Mouse (Mus musculus) layer of hippocampus, postnatal 25 days (tissue): Measurements from ENCODE around the gene Zfp316. TPM values are rescaled to one million over a fixed set of nuclear protein-coding genes. Genes with fewer than 3 reads are reported as not detected.

Experiments used
- DNase-seq, 2 experiments: peaks; one replicate each; pipeline ENCODE4 v3.0.0; 2022; ENCODE audit warnings: mixed read lengths in 2 of 2, low spot score in 1 of 2; ENCODE audit errors: extremely low spot score in 1 of 2
- total RNA-seq, 2 experiments: library from RNA; stranded (reverse); gene quantifications; 2 replicates each; pipeline ENCODE4 v1.2.3; 2021

Zfp316 gene
- total RNA-seq, 2 experiments from 2014 or later: 22.0 to 22.5 TPM

DNA sequence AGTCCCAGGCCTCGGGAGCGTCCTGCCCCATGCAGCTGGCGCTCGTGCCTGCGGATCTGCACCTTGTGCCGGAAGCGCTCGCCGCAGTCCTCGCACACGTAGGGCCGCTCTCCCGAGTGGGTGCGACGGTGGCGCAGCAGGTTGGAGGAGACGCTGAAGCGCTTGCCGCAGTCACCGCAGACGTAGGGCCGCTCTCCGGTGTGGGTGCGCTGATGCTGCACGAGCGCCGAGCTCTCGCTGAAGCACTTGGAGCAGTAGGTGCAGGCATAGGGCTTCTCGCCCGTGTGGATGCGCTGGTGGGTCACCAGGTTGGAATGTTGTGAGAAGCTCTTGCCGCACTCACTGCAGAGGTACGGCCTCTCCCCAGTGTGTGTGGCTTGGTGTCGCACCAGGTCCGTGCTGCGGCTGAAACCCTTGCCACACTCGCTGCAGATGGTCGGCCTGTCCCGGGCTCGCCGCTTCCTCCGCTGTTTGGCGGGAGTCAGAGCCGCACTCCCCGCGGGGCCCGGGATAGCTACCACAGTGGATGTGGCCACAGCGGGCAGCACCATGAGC, 18.0 kb upstream of the Zfp316 start:
- DNase-seq: no peak

- DNase-seq: no peak
These were observed 14.9 kb upstream of the Zfp316 start for GRCm38 (mm10) chr5:143284762-143285161.

GRCm38 (mm10) chr5:143279247-143279646, 9.4 kb upstream of the Zfp316 start:
- no peak for DNase-seq

- no peak for DNase-seq
These were observed 5.9 kb upstream of the Zfp316 start for GRCm38 (mm10) chr5:143275761-143276160.

- DNase-seq: no peak
These were observed 2.9 kb upstream of the Zfp316 start for GRCm38 (mm10) chr5:143272540-143273330.

DNA sequence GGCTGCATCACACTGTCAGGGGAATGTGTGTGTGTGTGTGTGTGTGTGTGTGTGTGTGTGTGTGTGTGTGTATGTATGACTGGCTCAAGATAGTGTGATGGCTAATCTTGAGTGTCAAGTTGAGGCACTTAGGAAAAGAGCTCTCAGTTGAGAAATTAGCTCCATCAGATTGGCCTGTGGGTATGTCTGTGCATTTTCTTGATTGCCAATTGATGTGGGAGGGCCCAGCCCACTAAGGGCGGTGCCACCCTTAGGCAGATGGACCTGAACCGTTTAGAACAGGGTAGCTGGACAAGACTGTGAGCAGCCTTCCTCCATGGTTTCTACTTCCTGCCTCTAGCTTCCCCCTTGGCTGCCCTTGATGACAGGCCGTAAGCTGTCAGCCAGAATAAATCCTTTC, 2.3 kb upstream of the Zfp316 start:
- no peak for DNase-seq

DNA sequence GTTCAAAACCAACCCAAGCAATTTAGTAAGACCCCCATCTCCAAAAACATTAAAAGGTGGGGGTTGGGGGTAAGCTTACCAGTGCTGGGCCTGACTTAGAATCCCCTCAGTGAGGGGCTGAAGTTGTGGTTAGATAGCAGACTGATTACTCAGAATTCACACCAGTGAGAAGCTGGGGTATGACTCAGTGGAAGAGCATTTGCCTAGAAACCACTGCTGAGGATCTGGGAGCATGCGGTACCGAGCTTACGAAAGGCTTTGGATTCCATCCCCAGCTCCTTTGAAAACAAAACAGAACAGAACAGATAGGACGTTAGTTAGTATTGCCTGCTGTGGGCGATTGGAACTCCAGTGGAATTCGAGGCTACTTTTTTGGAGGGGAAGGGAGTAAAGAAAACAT, 1.8 kb upstream of the Zfp316 start:
- no peak for DNase-seq

GRCm38 (mm10) chr5:143270151-143270519, 313 bp upstream of the Zfp316 start:
- no peak for DNase-seq

DNA sequence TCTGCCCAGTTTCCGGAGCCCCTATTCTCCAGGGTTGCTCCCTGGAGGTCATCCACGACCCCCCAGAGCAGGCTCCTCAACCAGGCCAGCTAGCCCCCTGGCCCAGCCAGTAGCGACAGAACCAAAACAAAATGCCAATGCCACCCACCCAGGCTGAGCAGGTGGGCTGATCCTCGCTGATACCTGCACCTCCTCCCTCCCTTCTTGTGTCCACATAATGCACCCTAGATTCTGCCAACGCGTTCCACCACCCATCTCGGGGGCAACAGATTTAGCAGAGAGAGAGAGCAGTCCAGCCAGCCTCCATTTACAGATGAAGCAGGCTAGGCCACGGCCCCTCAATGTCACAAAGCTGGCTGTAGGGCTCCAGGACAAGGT, 848 bp downstream of the Zfp316 start:
- DNase-seq: no peak

DNA sequence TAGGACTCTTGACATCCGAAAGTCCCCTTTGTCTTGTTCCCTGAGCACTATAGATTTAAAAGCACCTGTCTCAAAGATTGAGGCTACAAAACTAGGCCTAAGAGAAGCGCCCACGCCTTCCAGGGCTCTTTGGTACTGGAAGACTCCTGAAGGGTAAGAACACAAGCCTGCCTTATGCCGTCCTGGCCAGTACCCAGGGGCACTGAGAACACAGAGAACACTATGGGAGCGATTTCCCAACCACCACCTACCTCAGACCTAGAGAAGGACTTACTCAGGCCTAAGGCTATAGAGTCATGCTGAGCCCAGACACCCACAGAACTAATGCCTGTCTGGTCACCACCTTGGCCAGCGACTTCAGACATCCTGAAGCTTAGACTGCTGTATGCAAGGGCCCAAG, 3.0 kb downstream of the Zfp316 start:
- DNase-seq: no peak

- no peak for DNase-seq
These were observed 4.4 kb downstream of the Zfp316 start for GRCm38 (mm10) chr5:143265409-143265808.

DNA sequence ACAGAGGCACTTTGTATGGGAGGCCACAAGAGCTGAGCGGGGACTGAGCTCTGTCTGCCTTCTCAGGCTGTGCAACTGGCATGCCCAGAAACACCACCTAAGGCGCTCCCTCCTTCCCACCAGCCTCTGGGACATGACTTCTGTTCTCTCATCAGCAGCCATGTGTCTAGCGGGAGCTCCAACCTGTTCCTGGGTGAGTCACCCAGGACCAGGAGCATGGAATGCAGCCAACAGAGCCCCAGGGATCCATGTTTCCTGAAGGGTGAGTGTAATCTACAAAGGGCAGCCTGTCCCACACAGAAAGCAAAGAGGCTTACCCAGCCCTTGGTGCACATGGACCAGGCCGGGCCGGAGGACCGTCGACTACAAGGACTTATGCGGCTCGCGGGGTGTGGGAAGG, 5.1 kb downstream of the Zfp316 start:
- DNase-seq: no peak

- no peak for DNase-seq
These were observed 8.2 kb downstream of the Zfp316 start for GRCm38 (mm10) chr5:143261636-143262035.

DNA sequence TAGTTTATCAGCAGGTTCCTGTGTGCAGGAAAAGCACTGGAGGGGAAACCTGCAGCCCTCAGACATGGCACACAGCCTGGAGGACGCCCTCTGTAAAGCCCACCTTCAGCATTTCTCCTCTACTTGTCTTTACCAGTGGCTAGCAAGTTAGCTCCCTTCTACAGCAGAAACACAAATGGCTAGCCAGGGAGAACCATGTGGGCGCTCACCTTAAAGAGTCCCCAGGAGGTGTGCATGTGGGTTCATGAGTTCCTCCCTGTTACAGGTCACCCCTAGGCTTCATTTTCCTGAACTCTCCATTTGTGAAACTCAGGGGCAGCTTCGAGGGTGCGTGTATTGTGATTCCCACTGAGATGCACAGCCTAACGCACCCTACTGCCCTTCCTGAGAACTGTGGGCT, 14.0 kb downstream of the Zfp316 start:
- DNase-seq: no peak

GRCm38 (mm10) chr5:143255131-143255519, 14.7 kb downstream of the Zfp316 start:
- DNase-seq: no peak

- DNase-seq: no peak
These were observed 15.2 kb downstream of the Zfp316 start for GRCm38 (mm10) chr5:143254487-143255130.

DNA sequence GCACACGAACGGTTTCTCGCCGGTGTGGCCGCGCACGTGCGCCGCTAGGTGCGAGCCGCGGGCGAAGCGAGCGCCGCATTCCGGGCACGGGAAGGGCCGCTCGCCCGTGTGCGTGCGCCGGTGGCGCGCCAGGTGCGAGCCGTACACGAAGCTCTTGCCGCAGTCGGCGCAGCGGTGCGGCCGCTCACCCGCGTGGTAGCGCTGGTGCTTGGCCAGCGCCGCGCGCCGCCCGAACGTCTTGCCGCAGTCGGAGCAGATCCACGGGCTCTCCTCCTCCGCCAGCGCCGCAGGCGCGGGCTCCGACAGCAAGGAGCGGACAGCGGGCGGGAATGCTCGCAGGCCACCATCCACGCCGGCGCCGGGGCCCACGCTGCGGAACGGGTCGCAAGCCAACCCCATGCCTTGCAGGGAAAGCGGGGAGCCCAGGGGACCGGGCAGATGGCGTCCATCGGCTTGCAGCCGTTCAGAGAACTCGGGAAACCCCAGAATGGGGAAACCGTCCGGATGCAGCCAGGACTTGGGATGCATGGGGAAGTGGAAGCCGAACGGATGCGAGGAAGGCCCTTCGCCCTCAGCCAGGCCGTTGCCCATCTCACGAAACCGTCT, 15.8 kb downstream of the Zfp316 start:
- DNase-seq: no peak

DNA sequence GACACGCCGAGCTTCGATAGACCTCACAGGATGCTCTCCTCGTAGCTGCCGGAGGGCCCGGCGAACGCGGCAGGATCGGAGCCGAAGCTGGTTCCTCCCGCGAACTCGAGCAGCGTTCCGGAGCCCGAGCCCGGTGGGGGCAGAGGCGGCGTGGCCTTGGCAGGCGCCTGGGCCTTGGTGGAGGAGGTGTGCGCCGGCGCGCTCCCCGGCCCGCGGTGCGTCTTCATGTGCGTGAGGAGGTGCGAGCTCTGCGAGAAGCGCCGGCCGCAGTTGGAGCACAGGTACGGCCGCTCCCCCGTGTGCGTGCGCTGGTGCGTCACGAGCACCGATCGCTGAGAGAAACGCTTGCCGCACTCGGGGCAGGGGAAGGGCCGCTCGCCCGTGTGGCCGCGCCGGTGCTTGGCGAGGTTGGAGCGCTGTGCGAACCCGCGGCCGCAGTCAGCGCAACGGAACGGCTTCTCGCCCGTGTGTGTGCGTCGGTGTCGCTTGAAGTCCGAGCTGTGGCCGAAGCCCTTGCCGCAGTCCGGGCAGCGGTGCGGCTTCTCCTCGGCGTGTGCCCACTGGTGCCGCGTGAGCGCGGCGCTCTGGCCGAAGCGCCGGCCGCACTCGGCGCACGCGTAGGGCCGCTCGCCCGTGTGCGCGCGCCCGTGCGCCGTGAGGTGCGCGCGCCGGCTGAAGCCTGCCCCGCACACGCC, 16.5 kb downstream of the Zfp316 start:
- no peak for DNase-seq

DNA sequence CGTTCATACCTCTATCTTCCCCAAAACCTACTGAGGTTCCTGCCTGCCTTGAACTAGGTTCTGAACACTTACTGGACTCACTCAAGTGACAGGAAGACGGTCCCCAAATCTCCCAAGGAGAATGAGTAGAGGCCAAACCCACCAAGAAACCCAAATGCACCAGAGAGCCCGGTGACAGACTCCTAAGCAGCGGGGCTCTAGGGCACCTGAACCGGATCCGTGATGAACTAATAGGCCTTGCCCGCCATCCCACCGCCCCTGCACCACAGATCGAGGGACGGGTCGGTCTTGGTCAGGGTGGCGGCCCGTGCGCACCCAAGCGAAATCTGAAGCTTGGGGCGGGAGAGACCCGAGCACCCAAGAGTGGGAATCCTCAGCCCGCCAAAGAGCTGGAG, 17.0 kb downstream of the Zfp316 start:
- DNase-seq: no peak

- DNase-seq: no peak
These were observed 17.8 kb downstream of the Zfp316 start for GRCm38 (mm10) chr5:143252039-143252438.

DNA sequence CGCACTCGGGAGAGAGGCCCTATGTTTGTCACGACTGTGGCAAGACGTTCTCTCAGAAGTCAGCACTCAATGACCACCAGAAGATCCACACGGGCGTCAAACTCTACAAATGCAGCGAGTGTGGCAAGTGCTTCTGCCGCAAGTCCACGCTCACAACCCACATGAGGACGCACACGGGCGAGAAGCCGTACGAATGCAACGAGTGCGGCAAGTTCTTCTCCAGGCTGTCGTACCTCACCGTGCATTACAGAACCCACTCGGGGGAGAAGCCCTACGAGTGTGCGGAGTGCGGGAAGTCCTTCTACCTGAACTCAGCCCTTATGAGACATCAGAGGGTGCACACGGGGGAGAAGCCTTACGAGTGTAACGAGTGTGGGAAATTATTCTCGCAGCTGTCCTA, 24.9 kb downstream of the Zfp316 start:
- DNase-seq: no peak
